Mouse (Mus musculus) forebrain, embryonic 11.5 days (tissue): Measurements from ENCODE around the gene Brap. TPM values are rescaled to one million over a fixed set of nuclear protein-coding genes. Genes with fewer than 3 reads are reported as not detected.

Experiments used
- ATAC-seq: fragments of 200-750 bp; cut with Nextera tagmentation; replicated peaks from 2 replicates; pipeline ENCODE4 v1.8.0; 2017; ENCODE audit warnings: moderate TSS enrichment; ENCODE audit not compliant: low FRiP score
- DNase-seq: peaks from one replicate; pipeline ENCODE4 v3.0.0-alpha.2; 2017; ENCODE audit warnings: low spot score
- H3K27ac ChIP-seq: fragments of 300-500 bp; sonication (generic); 2 replicates; pipeline ENCODE4 v1.5.1; 2014; ENCODE audit warnings: low read depth, low read length
- H3K27me3 ChIP-seq: fragments of 300-500 bp; sonication (generic); 2 replicates; pipeline ENCODE4 v1.6.1; 2014; ENCODE audit warnings: mild to moderate bottlenecking, low read length, mixed read lengths; ENCODE audit not compliant: control insufficient read depth, insufficient read depth
- H3K36me3 ChIP-seq: fragments of 300-500 bp; sonication (generic); 2 replicates; pipeline ENCODE4 v1.6.1; 2014; ENCODE audit warnings: mild to moderate bottlenecking, low read length, moderate library complexity, mixed read lengths; ENCODE audit not compliant: control insufficient read depth, insufficient read depth
- H3K4me1 ChIP-seq: fragments of 300-500 bp; sonication (generic); replicated peaks from 2 replicates; pipeline ENCODE4 v1.6.1; 2014; ENCODE audit warnings: low read length, mixed read lengths; ENCODE audit not compliant: control insufficient read depth, insufficient read depth
- H3K4me2 ChIP-seq: fragments of 300-500 bp; sonication (generic); 2 replicates; pipeline ENCODE4 v1.6.1; 2014; ENCODE audit warnings: low read depth, mild to moderate bottlenecking, low read length, moderate library complexity, mixed read lengths; ENCODE audit not compliant: severe bottlenecking
- H3K4me3 ChIP-seq: fragments of 300-500 bp; sonication (generic); 2 replicates; pipeline ENCODE4 v1.5.1; 2014; ENCODE audit warnings: low read depth, low read length
- H3K9ac ChIP-seq: fragments of 300-500 bp; sonication (generic); 2 replicates; pipeline ENCODE4 v1.6.1; 2014; ENCODE audit warnings: low read length
- H3K9me3 ChIP-seq: fragments of 300-500 bp; sonication (generic); 2 replicates; pipeline ENCODE4 v1.6.1; 2016; ENCODE audit warnings: low read length, mixed read lengths; ENCODE audit not compliant: control insufficient read depth
- WGBS: fragments of 180-500 bp; shearing (Covaris S2); extraction: QIAGEN DNeasy Blood & Tissue Kit; methylation state at CpG from one replicate; pipeline ENCODE4 v1.1.7; 2014; 5-methylcytosine and 5-hydroxymethylcytosine counted together
- polyA plus RNA-seq: library from polyadenylated mRNA; unstranded; fragments of >200 nt; fragmentation: Nextera tagmentation; extraction: Ambion mirVana; gene quantifications from 2 replicates; pipeline ENCODE4 v1.2.1, GENCODE M21; 2014

Brap gene
- polyA plus RNA-seq, 1 experiment from 2014 or later = 45.5 TPM

DNA sequence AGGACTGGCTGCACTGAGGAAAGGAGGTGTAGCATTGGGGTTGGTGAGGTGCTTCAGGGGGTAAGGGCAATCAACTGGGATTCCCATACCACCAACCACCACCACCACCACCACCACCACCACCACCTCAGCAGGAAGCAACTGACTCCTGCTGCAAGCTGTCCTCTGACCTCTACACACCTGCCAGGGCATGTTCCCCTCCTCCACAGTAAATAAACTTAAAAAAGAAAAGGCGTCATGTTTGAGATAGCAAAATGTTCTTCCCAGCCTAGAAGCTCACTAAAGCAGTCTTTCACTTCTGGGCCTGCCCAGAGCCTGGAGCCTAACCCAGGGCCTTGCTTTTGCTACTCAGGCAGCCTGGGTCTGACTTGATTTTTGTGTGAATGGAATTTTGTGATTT is 54.0 kb downstream of the Brap start:
- H3K9ac ChIP-seq = no peak overlapping the region
- DNase-seq = no peak
- peaks cover 5% of the 10 kb centered on the region; the same call in 1 of the 2 replicates for H3K4me1 ChIP-seq
- no peaks in the 10 kb centered on the region for H3K9me3 ChIP-seq
- H3K36me3 ChIP-seq = no peaks in the 10 kb centered on the region
- H3K27ac ChIP-seq = no peak overlapping the region
- H3K4me2 ChIP-seq = no peak overlapping the region
- no peak for ATAC-seq
- 73% methylated on average over 1 of the region's 1 CpGs for WGBS
- no peak overlapping the region; the same call in 1 of the 2 replicates for H3K4me3 ChIP-seq
- no peaks in the 10 kb centered on the region for H3K27me3 ChIP-seq

DNA sequence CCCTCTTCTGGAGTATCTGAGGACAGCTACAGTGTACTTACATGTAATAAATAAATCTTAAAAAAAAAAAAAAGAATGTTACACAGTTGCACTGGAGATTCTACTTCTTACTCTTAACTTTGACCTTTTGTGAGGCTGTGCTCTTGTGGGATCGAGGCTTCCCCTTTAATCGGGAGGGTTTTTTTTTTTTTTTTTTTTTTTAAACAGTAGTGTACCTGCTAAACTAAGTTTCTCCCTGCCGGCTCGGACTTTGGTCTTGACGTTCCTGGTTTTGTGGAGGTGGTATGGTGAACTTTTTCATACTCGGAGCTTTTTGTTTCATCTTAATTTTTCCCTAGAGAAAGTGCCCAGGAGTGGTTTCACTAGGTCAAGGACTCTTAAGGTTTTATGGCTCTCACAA is 54.6 kb downstream of the Brap start:
- Histone ChIP-seq H3K4me3 (no peak overlapping the region), H3K4me1 (peaks cover 5% of the 10 kb centered on the region; the same call in 1 of the 2 replicates), H3K4me2 (no peak overlapping the region), H3K9ac (no peak overlapping the region), H3K9me3 (no peaks in the 10 kb centered on the region), H3K27me3 (no peaks in the 10 kb centered on the region), H3K36me3 (no peaks in the 10 kb centered on the region), H3K27ac (no peak overlapping the region)
- no peak for ATAC-seq
- DNase-seq = no peak
- WGBS = 94% methylated on average over 6 of the region's 6 CpGs

DNA sequence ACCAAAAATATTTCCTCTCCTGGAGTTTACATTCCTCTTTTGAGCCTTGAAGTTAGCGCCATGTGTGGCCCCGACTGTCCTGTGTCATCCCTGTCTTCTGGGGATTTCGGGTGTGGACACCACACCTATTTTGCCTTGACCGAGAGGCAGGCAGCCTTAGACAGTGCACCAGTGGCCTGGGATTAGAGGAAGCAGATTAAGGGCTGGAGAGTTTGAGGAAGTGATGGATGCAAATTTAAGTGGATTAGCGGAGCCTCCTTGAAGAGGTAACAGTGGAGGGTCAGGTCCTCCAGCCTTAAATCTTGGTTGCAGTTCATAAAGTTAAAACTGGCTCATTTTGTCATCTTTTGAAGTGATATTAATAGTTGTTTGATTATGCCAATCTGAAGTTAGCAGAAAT is 58.1 kb downstream of the Brap start:
- ATAC-seq = no peak
- Histone ChIP-seq H3K4me3 (no peak overlapping the region), H3K4me1 (peaks cover 3% of the 10 kb centered on the region; the same call in 1 of the 2 replicates)

DNA sequence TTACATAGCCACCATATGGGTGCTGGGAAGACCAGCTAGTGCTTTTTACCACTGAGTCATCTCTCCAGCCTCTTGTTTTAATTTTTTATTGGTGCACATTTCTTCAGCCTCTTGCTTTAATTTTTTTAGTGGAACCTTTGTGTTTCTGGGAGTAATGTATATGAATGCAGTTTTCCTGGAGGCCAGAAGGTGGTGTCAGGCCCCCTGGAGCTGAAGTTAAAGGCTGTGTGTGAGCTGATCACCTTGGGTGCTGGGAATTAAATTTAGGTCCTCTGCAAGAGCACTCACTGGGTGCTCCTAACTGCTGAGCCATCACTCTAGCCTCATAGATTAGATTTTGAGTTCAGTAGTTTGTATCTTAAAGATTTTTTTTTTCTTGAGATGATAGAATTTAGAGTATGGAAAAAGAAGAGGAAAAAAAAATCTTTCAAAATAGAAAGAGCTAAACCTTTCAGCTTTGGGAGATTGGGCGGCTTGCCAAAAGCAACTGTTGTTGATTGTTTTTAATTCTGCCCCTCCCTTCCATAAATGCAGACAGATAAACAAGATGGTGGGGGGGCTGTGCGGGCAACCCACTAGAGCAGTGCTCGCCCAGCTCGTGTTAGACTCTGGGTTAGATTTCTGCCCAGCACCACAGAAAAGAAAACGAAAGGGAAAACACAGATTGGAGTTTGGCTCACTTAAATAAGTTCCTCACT is 60.7 kb downstream of the Brap start:
- no peak overlapping the region for H3K4me2 ChIP-seq
- H3K27me3 ChIP-seq = no peaks in the 10 kb centered on the region
- DNase-seq = no peak
- no peak overlapping the region for H3K27ac ChIP-seq
- ATAC-seq = no peak
- H3K4me1 ChIP-seq = no peaks in the 10 kb centered on the region
- H3K4me3 ChIP-seq = no peak overlapping the region
- H3K9ac ChIP-seq = no peak overlapping the region
- 94% methylated on average over 5 of the region's 5 CpGs for WGBS
- no peaks in the 10 kb centered on the region for H3K36me3 ChIP-seq
- no peaks in the 10 kb centered on the region for H3K9me3 ChIP-seq

More for the DNA sequence above, 58.1 kb downstream of the Brap start:
- DNase-seq = no peak
- no peak overlapping the region for H3K27ac ChIP-seq
- 82% methylated on average over 5 of the region's 5 CpGs for WGBS
- no peak overlapping the region for H3K9ac ChIP-seq
- no peaks in the 10 kb centered on the region for H3K27me3 ChIP-seq
- no peaks in the 10 kb centered on the region for H3K9me3 ChIP-seq
- H3K36me3 ChIP-seq = no peaks in the 10 kb centered on the region
- no peak overlapping the region for H3K4me2 ChIP-seq

DNA sequence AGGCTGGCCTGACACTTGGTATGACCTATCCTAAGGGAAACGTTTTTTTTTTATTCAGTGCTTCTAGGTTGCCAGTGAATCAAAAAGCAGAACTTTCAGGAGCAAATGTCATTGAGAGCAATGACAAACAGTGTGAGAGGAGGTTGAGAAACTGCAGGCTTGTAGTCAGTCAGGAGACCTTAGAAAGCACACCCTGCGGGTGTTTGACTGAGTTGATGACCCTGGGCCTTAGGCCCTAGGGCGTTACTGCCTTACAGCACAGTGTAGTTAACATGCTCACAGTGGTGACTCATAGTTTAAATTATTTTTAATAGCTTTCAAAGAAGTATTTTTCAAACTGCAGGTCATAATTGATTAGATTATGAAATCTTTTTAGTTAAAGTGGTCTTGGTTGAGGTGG is 61.5 kb downstream of the Brap start:
- Histone ChIP-seq H3K4me3 (no peak overlapping the region), H3K27ac (no peak overlapping the region), H3K4me2 (no peak overlapping the region), H3K4me1 (no peaks in the 10 kb centered on the region), H3K9ac (no peak overlapping the region), H3K27me3 (no peaks in the 10 kb centered on the region), H3K36me3 (no peaks in the 10 kb centered on the region), H3K9me3 (no peaks in the 10 kb centered on the region)
- 91% methylated on average over 3 of the region's 3 CpGs for WGBS
- DNase-seq (no peak), ATAC-seq (no peak)

DNA sequence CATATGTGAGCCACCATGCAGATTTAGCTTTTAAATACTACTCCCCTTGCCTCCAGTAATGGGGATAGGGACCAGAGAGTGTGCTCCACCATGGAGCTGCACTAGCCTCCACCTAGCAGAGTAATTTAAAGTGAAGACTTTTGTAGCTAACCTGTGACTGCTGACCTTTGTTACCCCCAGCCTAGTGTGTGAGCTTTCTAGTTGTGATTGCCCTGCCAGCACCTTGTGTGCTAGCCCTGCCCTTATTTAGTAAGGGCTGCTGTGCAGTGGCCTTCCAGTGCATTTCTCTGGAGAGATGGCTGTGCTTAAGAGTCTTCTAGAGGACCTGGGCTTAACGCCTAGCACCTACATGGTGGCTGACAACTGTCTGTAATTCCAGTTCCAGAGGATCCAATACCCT is 64.3 kb downstream of the Brap start:
- Histone ChIP-seq H3K9ac (no peak overlapping the region), H3K9me3 (no peaks in the 10 kb centered on the region), H3K27me3 (no peaks in the 10 kb centered on the region), H3K4me2 (no peak overlapping the region), H3K4me3 (no peak overlapping the region), H3K27ac (no peak overlapping the region), H3K36me3 (no peaks in the 10 kb centered on the region), H3K4me1 (no peaks in the 10 kb centered on the region)
- ATAC-seq (no peak), DNase-seq (no peak)
- WGBS = 94% methylated on average over 1 of the region's 1 CpGs

DNA sequence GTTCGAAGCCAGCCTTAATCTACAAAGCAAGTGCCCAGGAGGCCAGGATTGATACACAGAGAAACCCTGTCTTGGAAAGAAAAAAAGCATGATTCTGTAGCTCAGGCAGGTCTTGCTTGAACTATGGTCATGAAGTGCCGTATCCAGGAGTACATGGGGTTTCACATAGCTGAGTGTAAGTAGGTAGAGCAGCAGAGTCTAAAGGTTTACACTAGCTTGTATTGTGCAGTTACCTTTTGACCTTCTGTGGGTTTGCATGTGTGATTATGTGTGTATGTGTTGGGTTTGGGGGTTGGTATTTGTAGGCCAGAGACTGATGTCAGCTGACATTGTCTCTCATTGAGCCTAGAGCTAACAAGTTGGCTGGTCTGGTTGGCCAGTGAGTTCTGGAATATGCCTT is 69.7 kb downstream of the Brap start:
- no peak overlapping the region for H3K27ac ChIP-seq
- H3K4me2 ChIP-seq = no peak overlapping the region
- H3K9me3 ChIP-seq = no peaks in the 10 kb centered on the region
- H3K27me3 ChIP-seq = no peaks in the 10 kb centered on the region
- no peak for DNase-seq
- no peak overlapping the region for H3K9ac ChIP-seq
- WGBS = 96% methylated on average over 2 of the region's 2 CpGs
- no peaks in the 10 kb centered on the region for H3K36me3 ChIP-seq
- no peaks in the 10 kb centered on the region for H3K4me1 ChIP-seq
- no peak overlapping the region for H3K4me3 ChIP-seq
- no peak for ATAC-seq

DNA sequence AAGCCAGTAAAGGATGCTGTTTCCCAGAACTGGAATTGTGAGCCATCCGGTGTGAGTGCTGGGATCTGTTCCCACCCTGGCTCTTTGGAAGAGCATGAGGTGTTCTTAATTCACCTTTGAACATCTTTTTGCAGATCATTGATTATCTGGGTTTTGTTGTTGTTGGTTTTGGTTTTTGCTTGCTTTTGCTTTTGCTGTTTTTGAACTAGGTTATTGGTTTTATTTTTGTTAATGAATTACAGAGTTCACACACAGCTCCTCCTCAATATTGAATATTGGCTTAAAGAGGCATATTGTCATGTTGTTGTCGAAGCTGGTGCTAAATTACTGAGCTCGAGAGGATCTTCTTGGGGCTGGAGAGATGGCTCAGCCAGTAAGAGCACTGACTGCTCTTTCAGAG is 76.3 kb downstream of the Brap start:
- H3K4me3 ChIP-seq = no peak overlapping the region
- no peaks in the 10 kb centered on the region for H3K9me3 ChIP-seq
- H3K4me1 ChIP-seq = no peaks in the 10 kb centered on the region
- no peaks in the 10 kb centered on the region for H3K27me3 ChIP-seq
- 95% methylated on average over 3 of the region's 3 CpGs for WGBS
- DNase-seq (no peak), ATAC-seq (no peak)
- no peaks in the 10 kb centered on the region for H3K36me3 ChIP-seq
- no peak overlapping the region for H3K27ac ChIP-seq
- H3K9ac ChIP-seq = no peak overlapping the region
- no peak overlapping the region for H3K4me2 ChIP-seq
